Mouse (Mus musculus): Measurements from ENCODE around the gene Madcam1. TPM values are rescaled to one million over a fixed set of nuclear protein-coding genes. Genes with fewer than 3 reads are reported as not detected.

Gene Madcam1
- polyA plus RNA-seq, 1 experiment = not detected

DNA sequence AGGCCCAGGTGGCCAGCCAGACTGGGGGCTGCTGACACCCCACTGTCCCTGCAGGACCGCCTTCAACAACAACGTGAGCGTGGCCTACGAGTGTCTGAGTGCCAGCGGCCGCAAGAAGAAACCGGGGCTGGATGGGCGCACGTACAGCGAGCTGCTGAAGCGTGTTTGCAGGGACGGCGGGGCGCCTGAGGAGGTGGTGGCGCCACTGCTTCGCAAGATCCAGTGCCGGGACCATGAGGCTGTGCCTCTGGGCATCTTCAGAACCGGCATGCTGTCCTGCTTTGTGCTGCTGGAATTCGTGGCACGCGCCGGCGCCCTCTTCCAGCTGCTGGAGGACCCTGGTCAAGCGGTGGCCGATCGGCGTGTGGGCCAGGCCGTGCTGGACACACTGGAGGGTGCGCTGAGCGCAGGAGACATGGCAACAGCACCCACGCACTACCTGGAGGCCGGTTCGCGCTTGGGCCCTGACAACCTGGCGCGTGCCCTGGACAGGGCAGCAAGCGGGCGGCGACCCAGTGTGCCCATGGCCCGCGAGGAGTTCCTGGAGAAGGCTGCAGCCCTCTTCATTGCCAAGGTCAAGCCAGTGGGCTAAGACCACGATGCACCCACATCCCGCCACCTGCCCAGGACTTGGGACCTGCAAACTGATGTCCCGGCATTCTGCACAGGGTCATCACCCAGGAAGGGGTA is 11.1 kb downstream of the Madcam1 start:
- peaks cover 1% of the 10 kb centered on the region; the same call in 1 of the 2 replicates for H3K4me1 ChIP-seq (ENCODE audit: control insufficient read depth, insufficient read depth, insufficient read length, low read length)
- H3K27ac ChIP-seq (replicated peaks; ENCODE audit: low read depth, low read length) = no peak overlapping the region

DNA sequence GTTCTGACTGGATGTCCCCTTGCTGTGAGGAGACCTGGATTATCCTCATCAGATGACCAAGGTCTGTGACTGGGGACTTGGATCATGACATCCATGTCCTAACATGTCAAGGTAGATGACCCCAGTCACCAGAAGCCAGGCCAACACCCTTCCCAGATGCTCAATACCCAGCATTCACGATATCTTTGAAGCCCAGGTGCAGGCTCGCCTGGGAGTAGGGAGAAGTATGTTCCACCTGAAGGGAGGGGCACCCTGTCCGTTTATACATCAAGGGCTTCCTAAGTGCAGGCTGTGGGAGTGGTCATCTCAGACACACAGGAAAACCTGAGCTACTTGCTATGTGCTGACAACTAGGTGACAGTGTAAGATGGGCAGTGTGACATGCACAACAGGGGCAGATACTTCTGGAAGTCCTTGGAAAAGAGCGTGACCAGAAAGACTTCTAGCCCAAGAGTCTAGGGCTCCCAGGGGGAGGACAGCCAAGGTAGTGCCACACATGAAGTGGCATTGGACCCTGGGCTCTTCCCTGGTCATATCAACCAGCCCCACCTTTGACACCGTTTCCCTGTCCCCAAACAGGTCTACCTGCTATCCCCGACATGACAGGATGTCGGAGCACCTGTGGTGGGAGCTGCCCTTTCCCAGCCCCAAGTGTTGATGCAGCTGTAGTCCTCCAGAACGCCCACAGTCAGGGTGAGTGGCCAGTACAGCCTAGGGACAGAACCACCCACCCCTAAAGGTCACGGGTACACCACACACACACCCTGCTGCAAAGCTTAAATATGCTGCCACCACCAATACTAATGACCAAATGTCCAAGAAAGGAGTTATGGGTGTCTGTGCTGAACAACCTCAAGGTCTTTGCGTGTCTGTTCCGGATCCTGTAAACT is 16.5 kb downstream of the Madcam1 start:
- Histone ChIP-seq H3K27ac (replicated peaks; ENCODE audit: low read depth, low read length) (peak overlapping the region; percentile 73), H3K4me3 (ENCODE audit: insufficient read depth, low read depth, low read length) (peak overlapping the region; percentile 60), H3K4me1 (ENCODE audit: control insufficient read depth, insufficient read depth, insufficient read length, low read length) (peaks cover 11% of the 10 kb centered on the region; the same call in 1 of the 2 replicates)

More for the DNA sequence above, 11.1 kb downstream of the Madcam1 start:
- H3K4me3 ChIP-seq (ENCODE audit: insufficient read depth, low read depth, low read length) = no peak overlapping the region

DNA sequence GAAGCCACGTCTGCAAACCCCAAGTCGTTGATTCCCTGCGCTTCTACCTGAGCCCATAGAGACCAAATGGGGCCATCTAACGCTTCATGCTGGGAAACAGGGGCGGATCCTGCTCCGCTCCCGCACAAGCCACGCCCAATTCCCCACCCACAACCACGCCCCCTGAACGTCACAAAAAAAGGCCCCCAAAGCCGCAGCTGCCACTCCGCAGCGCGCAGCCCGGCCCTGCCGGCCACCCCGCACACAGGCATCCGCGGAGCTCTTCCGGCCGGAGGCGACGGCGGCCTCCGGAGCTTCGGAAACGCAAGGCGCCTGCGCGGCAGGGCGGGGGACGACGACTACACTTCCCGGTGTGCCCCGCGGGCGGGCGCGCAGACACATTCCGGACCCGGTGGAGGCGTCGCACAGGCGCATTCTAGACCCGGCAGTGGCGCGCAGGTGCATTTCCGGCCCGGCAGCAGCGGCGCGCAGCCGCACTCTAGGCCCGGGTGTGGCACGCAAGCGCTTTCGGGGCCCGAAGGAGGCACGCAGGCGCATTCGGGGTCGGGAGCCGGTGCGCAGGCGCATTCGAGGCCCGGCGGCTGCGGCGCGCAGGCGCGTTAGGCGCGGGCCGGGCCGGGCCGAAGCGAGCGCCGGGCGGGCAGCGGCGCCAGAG is 17.4 kb downstream of the Madcam1 start, which contains the start of gene Cdc34:
Cdc34 (plus strand) TSS at position 605 of the 655 bp plus-strand sequence.
- Histone ChIP-seq H3K27ac (replicated peaks; ENCODE audit: low read depth, low read length) (peak within 1 kb of the TSS; percentile 97), H3K4me1 (ENCODE audit: control insufficient read depth, insufficient read depth, insufficient read length, low read length) (peaks cover 11% of the 10 kb centered on the region; the same call in 1 of the 2 replicates), H3K4me3 (ENCODE audit: insufficient read depth, low read depth, low read length) (peak within 1 kb of the TSS; percentile 94)

DNA sequence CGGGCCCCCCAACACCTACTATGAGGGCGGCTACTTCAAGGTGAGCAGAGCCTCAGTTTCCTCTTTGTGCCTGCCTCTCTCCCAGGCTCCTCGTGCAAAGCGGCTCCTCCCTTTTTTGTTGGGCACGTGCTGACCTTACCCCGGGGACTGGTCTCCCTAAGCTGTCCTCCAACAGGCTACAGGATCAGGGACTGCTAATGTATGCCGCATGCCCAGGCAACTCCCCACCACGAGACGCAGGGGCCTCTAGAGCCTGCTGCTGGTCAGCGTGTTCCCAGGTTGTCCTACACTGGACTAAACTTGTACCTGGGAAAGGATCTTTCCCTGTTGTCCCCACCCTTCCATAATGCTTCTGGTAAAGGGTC is 18.2 kb downstream of the Madcam1 start:
- peak overlapping the region; percentile 97 for H3K27ac ChIP-seq (replicated peaks; ENCODE audit: low read depth, low read length)
- peak overlapping the region; percentile 94 for H3K4me3 ChIP-seq (ENCODE audit: insufficient read depth, low read depth, low read length)
- H3K4me1 ChIP-seq (ENCODE audit: control insufficient read depth, insufficient read depth, insufficient read length, low read length) = peaks cover 11% of the 10 kb centered on the region; the same call in 1 of the 2 replicates

DNA sequence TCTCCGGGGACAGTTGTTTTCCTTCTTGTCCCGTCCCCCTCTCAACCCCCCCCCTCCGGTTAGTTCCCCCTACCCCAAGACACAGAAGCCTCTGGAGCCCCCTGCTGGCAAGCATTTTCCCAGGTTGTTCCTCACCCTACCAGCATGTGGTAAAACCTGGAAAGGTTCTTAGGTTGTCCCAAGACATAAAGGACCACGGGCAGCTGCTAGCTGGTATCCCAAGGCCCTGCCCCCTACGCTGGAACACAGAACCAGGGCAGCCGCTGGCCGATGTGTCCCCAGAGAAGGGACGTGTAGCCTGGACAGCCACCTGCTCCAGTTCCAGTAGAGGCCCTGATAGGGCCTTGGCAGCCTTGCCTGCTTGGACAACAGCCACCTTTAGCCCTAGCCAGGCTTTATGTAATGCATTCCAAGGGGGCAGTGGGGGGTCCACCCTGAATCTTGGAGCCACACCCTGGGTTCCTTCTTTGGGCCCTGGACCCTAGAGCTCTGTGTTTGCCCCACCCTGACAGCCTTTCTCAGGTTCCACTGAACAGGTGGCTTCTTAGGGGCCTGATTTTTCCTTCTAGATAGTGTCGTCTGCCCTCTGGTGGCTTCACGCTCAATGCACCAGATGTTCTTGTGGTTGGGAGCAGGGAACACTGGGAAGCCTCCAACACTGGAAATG is 18.7 kb downstream of the Madcam1 start:
- peak overlapping the region; percentile 97 for H3K27ac ChIP-seq (replicated peaks; ENCODE audit: low read depth, low read length)
- peak overlapping the region; percentile 94 for H3K4me3 ChIP-seq (ENCODE audit: insufficient read depth, low read depth, low read length)
- peaks cover 11% of the 10 kb centered on the region; the same call in 1 of the 2 replicates for H3K4me1 ChIP-seq (ENCODE audit: control insufficient read depth, insufficient read depth, insufficient read length, low read length)

DNA sequence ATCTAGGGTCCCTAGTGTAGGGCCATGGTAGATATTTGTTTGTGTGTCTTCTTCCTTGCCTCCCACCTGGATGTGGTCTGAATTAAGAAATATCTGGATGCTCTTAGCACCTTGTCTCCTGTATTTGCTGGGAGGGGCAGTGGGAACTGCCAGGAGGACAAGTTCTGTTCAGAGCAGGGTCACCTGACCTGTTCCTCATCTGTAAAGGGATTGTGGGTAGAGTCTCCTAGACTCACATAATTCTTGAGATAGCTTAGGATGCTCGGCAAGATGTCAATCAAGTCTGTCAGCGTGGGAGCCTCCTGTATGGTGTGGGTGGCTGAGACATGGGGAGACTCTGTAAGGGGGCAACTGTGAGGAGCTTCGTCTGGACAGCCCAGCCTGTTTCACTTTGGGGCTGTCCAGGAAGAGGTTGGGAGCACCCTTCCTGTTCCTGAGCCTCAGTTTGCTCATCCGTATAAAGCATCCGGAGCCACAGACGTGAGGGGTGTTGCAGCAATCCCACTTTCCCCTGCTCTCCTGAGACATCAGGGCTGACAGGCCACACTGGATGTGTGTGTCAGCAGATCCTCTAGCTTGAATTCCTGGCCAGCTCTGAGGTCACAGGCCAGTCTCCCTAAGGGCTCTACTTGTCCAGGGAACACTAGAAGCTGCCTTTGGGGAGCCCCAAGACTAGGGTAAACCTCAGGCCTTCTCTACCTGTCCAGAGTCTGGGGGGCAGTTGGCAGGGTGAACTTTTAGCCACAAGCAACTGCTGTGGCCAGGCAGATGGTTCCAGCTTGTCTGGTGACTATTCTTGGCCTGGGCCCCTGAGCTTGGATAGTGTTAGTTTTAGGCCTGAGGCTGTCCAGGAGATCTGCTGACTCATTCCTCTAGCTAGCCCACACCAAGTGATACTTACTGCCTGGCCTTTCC is 19.6 kb downstream of the Madcam1 start:
- Histone ChIP-seq H3K27ac (replicated peaks; ENCODE audit: low read depth, low read length) (peak overlapping the region; percentile 97), H3K4me1 (ENCODE audit: control insufficient read depth, insufficient read depth, insufficient read length, low read length) (peaks cover 11% of the 10 kb centered on the region; the same call in 1 of the 2 replicates)

DNA sequence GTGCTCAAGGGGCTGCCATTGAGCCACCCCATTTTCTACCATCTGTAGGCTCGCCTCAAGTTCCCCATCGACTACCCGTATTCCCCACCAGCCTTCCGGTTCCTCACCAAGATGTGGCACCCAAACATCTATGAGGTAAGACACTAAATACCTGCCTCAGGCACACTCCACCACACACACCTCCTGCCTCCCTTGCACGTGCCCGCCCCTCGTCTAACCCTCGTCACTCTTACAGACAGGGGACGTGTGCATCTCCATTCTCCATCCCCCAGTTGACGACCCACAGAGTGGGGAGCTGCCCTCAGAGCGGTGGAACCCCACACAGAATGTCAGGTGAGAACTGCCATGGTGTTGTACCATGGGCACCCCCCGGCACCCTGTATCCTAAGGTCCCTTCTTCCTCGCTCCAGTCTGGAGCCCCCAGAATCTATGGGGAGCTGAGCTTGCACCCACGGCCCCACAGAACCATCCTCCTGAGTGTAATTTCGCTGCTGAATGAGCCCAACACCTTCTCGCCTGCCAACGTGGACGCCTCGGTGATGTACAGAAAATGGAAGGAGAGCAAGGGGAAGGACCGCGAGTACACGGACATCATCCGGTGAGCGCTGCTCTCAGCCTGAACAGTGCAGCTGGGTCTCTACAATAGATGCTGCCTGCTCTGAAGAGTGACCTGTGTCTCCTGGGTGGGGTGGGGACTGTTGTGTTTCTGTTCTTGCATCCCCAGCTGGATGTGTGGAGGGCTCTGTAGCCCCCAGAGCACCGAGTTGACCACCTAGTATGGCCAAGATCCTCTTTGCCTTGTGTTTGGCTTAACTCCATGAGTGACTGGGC is 20.6 kb downstream of the Madcam1 start:
- Histone ChIP-seq H3K27ac (replicated peaks; ENCODE audit: low read depth, low read length) (peak overlapping the region; percentile 97), H3K4me1 (ENCODE audit: control insufficient read depth, insufficient read depth, insufficient read length, low read length) (peaks cover 11% of the 10 kb centered on the region; the same call in 1 of the 2 replicates), H3K4me3 (ENCODE audit: insufficient read depth, low read depth, low read length) (no peak overlapping the region)

More for the DNA sequence above, 19.6 kb downstream of the Madcam1 start:
- H3K4me3 ChIP-seq (ENCODE audit: insufficient read depth, low read depth, low read length) = peak overlapping the region; percentile 94

DNA sequence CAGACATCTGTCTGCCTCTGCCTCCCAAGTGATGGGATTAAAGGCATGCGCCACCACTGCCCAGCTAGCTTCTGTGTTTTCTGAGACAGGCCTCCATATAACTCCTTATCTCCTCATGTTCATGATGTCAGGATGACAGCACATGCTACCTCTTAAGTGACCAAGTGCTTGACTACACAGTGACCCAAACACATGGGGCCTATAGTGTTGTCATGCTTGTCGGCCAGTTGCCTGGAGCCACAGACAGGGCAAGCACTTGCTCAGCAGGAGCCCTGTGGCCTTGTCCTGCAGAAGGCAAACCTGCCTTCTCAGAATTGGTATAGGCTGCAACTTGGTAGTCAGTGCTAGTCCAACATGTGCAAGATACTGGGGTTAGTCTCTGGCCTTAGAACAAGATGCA is 21.9 kb downstream of the Madcam1 start:
- Histone ChIP-seq H3K4me1 (ENCODE audit: control insufficient read depth, insufficient read depth, insufficient read length, low read length) (peaks cover 8% of the 10 kb centered on the region; the same call in 1 of the 2 replicates), H3K27ac (replicated peaks; ENCODE audit: low read depth, low read length) (no peak overlapping the region), H3K4me3 (ENCODE audit: insufficient read depth, low read depth, low read length) (no peak overlapping the region)

DNA sequence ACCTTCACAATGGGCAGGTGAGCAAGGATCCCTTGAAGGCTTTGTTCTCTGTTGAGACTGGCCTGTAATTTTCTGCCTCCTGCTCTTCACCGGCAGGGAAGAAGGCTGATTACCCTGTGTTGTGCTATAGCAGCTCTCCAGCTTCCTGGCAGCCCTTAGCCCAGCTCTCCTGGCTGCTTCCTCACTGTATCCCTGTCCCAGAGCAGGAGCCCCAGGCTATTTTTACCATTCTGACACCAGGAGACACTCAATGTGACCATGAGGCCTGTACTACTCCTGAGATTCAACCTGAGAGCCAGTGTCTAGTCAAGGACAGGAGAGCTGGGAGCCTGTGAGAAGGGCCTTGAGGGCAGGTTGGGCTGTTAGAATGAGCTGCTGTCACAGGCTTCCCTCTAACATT is 22.3 kb downstream of the Madcam1 start:
- no peak overlapping the region for H3K4me3 ChIP-seq (ENCODE audit: insufficient read depth, low read depth, low read length)
- no peak overlapping the region for H3K27ac ChIP-seq (replicated peaks; ENCODE audit: low read depth, low read length)
- H3K4me1 ChIP-seq (ENCODE audit: control insufficient read depth, insufficient read depth, insufficient read length, low read length) = peaks cover 8% of the 10 kb centered on the region; the same call in 1 of the 2 replicates

DNA sequence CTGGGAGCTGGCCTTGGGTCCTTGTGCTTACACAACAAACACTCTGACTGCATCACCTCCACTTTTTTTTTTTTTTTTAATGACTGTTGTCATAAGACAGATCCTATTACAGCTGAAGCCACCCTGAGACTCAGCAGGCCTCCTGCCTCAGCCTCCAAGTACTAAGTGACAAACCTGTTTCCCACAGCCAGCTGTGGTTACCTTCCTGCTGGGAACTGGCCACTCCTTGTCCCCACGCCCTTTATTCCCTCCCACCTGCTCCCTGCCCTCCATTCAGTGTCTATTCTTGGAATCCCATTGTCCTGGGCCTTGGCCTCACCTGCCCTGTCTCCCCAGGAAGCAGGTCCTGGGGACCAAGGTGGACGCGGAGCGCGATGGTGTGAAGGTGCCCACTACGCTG is 23.2 kb downstream of the Madcam1 start:
- H3K4me3 ChIP-seq (ENCODE audit: insufficient read depth, low read depth, low read length) = no peak overlapping the region
- H3K4me1 ChIP-seq (ENCODE audit: control insufficient read depth, insufficient read depth, insufficient read length, low read length) = peaks cover 8% of the 10 kb centered on the region; the same call in 1 of the 2 replicates
- H3K27ac ChIP-seq (replicated peaks; ENCODE audit: low read depth, low read length) = no peak overlapping the region

DNA sequence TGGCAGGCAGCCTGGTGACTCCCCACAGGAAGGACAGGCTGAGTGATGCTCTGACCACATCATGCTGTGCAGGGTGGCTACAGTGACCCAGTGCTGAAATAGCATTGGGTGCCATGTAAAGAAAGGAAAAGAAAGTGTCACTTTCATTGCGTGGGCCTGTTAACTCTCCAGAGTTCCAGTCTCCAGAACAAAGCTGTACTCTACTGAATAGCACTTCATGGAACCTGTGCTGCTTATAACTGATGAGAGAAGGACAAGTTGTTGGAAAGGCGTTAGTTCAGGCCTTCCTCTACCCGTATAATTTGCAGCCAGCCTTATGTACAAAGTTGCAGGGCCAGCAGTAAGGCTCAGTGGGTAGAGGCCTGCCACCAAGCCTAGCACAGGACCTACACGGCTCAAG is 24.4 kb downstream of the Madcam1 start, which contains the start of gene Gzmm:
Gzmm (plus strand) TSS at position 301 of the 400 bp plus-strand sequence.
- H3K27ac ChIP-seq (replicated peaks; ENCODE audit: low read depth, low read length) = no peak within 1 kb of the TSS
- H3K4me3 ChIP-seq (ENCODE audit: insufficient read depth, low read depth, low read length) = no peak within 1 kb of the TSS
- peaks cover 7% of the 10 kb centered on the region; the same call in 1 of the 2 replicates for H3K4me1 ChIP-seq (ENCODE audit: control insufficient read depth, insufficient read depth, insufficient read length, low read length)

DNA sequence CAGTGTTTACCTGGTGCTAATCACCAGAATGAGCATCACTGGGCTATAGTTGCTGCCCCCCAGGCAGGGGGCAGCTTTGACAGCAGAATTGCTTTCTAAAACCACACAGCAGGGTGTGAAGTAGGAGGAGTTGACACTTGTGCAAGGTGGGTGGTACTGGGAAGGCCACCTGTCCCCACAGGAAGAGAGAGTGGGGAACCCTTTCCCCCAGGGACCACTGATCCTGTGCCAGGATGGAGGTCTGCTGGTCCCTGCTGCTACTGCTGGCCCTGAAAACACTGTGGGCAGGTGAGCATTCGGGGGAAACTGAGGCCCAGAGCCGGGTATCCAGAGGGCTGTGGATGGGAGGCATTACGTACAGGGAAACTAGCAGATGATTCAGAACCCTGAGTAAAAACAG is 24.8 kb downstream of the Madcam1 start:
- Histone ChIP-seq H3K27ac (replicated peaks; ENCODE audit: low read depth, low read length) (no peak overlapping the region), H3K4me3 (ENCODE audit: insufficient read depth, low read depth, low read length) (no peak overlapping the region), H3K4me1 (ENCODE audit: control insufficient read depth, insufficient read depth, insufficient read length, low read length) (peaks cover 4% of the 10 kb centered on the region; the same call in 1 of the 2 replicates)

DNA sequence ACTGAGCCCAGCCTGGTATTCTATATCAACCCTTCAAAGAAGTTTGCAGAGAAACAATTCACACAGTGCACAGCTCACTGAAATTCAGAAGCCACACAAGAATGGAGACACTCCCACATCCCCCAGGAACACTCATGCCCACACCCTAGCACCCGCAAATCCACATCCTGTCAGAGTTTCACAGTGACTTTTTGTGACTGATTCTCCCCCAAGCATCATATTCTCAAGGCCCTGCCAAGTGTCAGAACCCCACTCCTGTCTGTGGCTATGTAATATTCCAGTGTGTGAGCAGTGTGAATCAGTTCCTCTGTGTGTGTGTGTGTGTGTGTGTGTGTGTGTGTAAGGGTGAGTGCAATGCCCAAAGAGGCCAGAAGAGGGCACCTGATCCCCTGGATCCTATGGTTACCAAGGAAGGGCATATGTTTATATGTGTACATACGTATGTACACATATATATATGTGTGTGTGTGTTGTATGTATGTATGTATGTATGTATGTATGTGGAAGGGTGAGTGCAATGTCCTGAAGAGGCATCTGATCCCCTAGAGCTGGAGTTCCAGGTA is 27.7 kb downstream of the Madcam1 start:
- Histone ChIP-seq H3K4me1 (ENCODE audit: control insufficient read depth, insufficient read depth, insufficient read length, low read length) (no peaks in the 10 kb centered on the region), H3K27ac (replicated peaks; ENCODE audit: low read depth, low read length) (no peak overlapping the region), H3K4me3 (ENCODE audit: insufficient read depth, low read depth, low read length) (no peak overlapping the region)
